Mouse (Mus musculus) bone marrow, adult 2 months (tissue): ENCODE measurements around the gene Rnf43. TPM values are rescaled to one million over a fixed set of nuclear protein-coding genes. Genes with fewer than 3 reads are reported as not detected.

Experiments
- H3K27ac ChIP-seq: fragments of 200-500 bp; 2 replicates; pipeline ENCODE4 v1.5.1; 2012; ENCODE audit warnings: low read depth, mild to moderate bottlenecking, control low read depth, inconsistent platforms, low read length; ENCODE audit not compliant: control insufficient read depth, poor library complexity, insufficient read depth
- H3K4me1 ChIP-seq: fragments of 200-500 bp; 2 replicates; pipeline ENCODE4 v1.6.1; 2011; ENCODE audit warnings: low read length; ENCODE audit not compliant: control insufficient read depth, insufficient read depth
- H3K4me3 ChIP-seq: fragments of 200-500 bp; replicated peaks from 2 replicates; pipeline ENCODE3; 2011; ENCODE audit warnings: mild to moderate bottlenecking, low read depth, low read length, control low read depth; ENCODE audit not compliant: control insufficient read depth
- CTCF ChIP-seq: fragments of 200-500 bp; IDR thresholded peaks from 2 replicates; pipeline ENCODE4 v1.5.1; 2011; ENCODE audit warnings: low read length, control low read depth; ENCODE audit not compliant: control insufficient read depth, insufficient read depth
- POLR2A ChIP-seq: fragments of 200-500 bp; IDR thresholded peaks from 2 replicates; pipeline ENCODE4 v1.6.1; 2011; ENCODE audit warnings: low read depth, mild to moderate bottlenecking, control low read depth, low read length, borderline replicate concordance; ENCODE audit not compliant: control insufficient read depth
- WGBS: fragments of 180-500 bp; shearing (Covaris S2); methylation state at CpG from one replicate; pipeline ENCODE4 v1.1.7; 2018; 5-methylcytosine and 5-hydroxymethylcytosine counted together
- polyA plus RNA-seq: library from polyadenylated mRNA; stranded (reverse); fragments of >200 nt; gene quantifications from 2 replicates; pipeline ENCODE4 v1.2.4, GENCODE M21; 2011; ENCODE audit warnings: low replicate concordance; ENCODE audit not compliant: missing spikeins, insufficient read depth, insufficient read length

Gene Rnf43
- polyA plus RNA-seq, 1 experiment = 3.9 TPM

- no peak overlapping the region for H3K27ac ChIP-seq
- TF ChIP-seq CTCF (no peak), POLR2A (no peak)
- 71% methylated on average over 14 of the region's 14 CpGs for WGBS
- H3K4me3 ChIP-seq = no peak overlapping the region
- no peaks in the 10 kb centered on the region; the same call in 1 of the 2 replicates for H3K4me1 ChIP-seq
Measured at GRCm38 (mm10) chr11:87697131-87697682, 34.7 kb downstream of the Rnf43 start.

GRCm38 (mm10) chr11:87698126-87698525 lies 35.6 kb downstream of the Rnf43 start:
- Histone ChIP-seq H3K4me3 (no peak overlapping the region), H3K4me1 (no peaks in the 10 kb centered on the region; the same call in 1 of the 2 replicates), H3K27ac (no peak overlapping the region)
- TF ChIP-seq CTCF = no peak
- TF ChIP-seq POLR2A = no peak
- 86% methylated on average over 4 of the region's 4 CpGs for WGBS

GRCm38 (mm10) chr11:87701108-87701507 lies 38.6 kb downstream of the Rnf43 start:
- 77% methylated on average over 6 of the region's 6 CpGs for WGBS
- Histone ChIP-seq H3K27ac (no peak overlapping the region), H3K4me1 (no peaks in the 10 kb centered on the region; the same call in 1 of the 2 replicates), H3K4me3 (no peak overlapping the region)
- TF ChIP-seq POLR2A = no peak
- TF ChIP-seq CTCF = no peak

- TF ChIP-seq CTCF = no peak
- no peak for TF ChIP-seq POLR2A
- H3K4me3 ChIP-seq = no peak overlapping the region
- WGBS = 36% methylated on average over 14 of the region's 14 CpGs
- no peak overlapping the region for H3K27ac ChIP-seq
- no peaks in the 10 kb centered on the region; the same call in 1 of the 2 replicates for H3K4me1 ChIP-seq
Measured at GRCm38 (mm10) chr11:87701877-87702620, 39.5 kb downstream of the Rnf43 start.

GRCm38 (mm10) chr11:87703654-87704053 lies 41.1 kb downstream of the Rnf43 start:
- WGBS = 75% methylated on average over 5 of the region's 5 CpGs
- H3K27ac ChIP-seq = no peak overlapping the region
- TF ChIP-seq CTCF (no peak), POLR2A (no peak)
- no peaks in the 10 kb centered on the region; the same call in 1 of the 2 replicates for H3K4me1 ChIP-seq
- no peak overlapping the region for H3K4me3 ChIP-seq

- no peak for TF ChIP-seq POLR2A
- TF ChIP-seq CTCF = no peak
- 88% methylated on average over 9 of the region's 9 CpGs for WGBS
- Histone ChIP-seq H3K27ac (no peak overlapping the region), H3K4me3 (no peak overlapping the region), H3K4me1 (no peaks in the 10 kb centered on the region; the same call in 1 of the 2 replicates)
Measured at GRCm38 (mm10) chr11:87704289-87704688, 41.8 kb downstream of the Rnf43 start.

- Histone ChIP-seq H3K4me3 (no peak overlapping the region), H3K4me1 (no peaks in the 10 kb centered on the region; the same call in 1 of the 2 replicates), H3K27ac (no peak overlapping the region)
- 70% methylated on average over 8 of the region's 8 CpGs for WGBS
- TF ChIP-seq CTCF = no peak
- no peak for TF ChIP-seq POLR2A
Measured at GRCm38 (mm10) chr11:87707570-87707969, 45.0 kb downstream of the Rnf43 start.

GRCm38 (mm10) chr11:87708979-87709378 lies 46.5 kb downstream of the Rnf43 start:
- Histone ChIP-seq H3K4me1 (no peaks in the 10 kb centered on the region; the same call in 1 of the 2 replicates), H3K27ac (no peak overlapping the region), H3K4me3 (no peak overlapping the region)
- TF ChIP-seq CTCF (no peak), POLR2A (no peak)
- 87% methylated on average over 5 of the region's 5 CpGs for WGBS
